Mouse (Mus musculus): Measurements from ENCODE around the gene Smco3. TPM values are rescaled to one million over a fixed set of nuclear protein-coding genes. Genes with fewer than 3 reads are reported as not detected.
"Not testable (repeated sequence)": the region's sequence is repeated elsewhere in the genome, so short reads cannot be mapped to it uniquely, and the experiment has no call there.

Gene Smco3
- polyA plus RNA-seq, 1 experiment: 0.14 TPM

- no peak for DNase-seq (ENCODE audit: low spot score)
Measured at GRCm38 (mm10) chr6:136805409-136805775, 29.9 kb downstream of the Smco3 start.

- no peak for DNase-seq (ENCODE audit: low spot score)
Measured at GRCm38 (mm10) chr6:136804705-136805408, 30.4 kb downstream of the Smco3 start.

- peak; percentile 93 for DNase-seq (ENCODE audit: low spot score)
Measured at GRCm38 (mm10) chr6:136803739-136804633, 31.3 kb downstream of the Smco3 start, which contains the start of gene Hist4h4. Gene Hist4h4, minus strand, starts transcription at chr6:136804415.

- DNase-seq (ENCODE audit: low spot score): no peak
Measured at GRCm38 (mm10) chr6:136803093-136803738, 32.0 kb downstream of the Smco3 start.

GRCm38 (mm10) chr6:136801274-136801673, 34.0 kb downstream of the Smco3 start:
- no peak for DNase-seq (ENCODE audit: low spot score)

- DNase-seq (ENCODE audit: low spot score): no peak
Measured at GRCm38 (mm10) chr6:136800710-136801109, 34.5 kb downstream of the Smco3 start.

- not testable (repeated sequence) for DNase-seq (ENCODE audit: low spot score)
Measured at GRCm38 (mm10) chr6:136797874-136798693, 37.2 kb downstream of the Smco3 start.

GRCm38 (mm10) chr6:136795850-136796249, 39.4 kb downstream of the Smco3 start:
- DNase-seq (ENCODE audit: low spot score): no peak

- no peak for DNase-seq (ENCODE audit: low spot score)
Measured at GRCm38 (mm10) chr6:136795110-136795509, 40.1 kb downstream of the Smco3 start.

GRCm38 (mm10) chr6:136793831-136794525, 41.3 kb downstream of the Smco3 start:
- no peak for DNase-seq (ENCODE audit: low spot score)

GRCm38 (mm10) chr6:136792884-136793758, 42.1 kb downstream of the Smco3 start:
- no peak for DNase-seq (ENCODE audit: low spot score)

- DNase-seq (ENCODE audit: low spot score): no peak
Measured at GRCm38 (mm10) chr6:136789391-136789971, 45.8 kb downstream of the Smco3 start.

GRCm38 (mm10) chr6:136782761-136783160, 52.5 kb downstream of the Smco3 start:
- DNase-seq (ENCODE audit: low spot score): no peak

- DNase-seq (ENCODE audit: low spot score): no peak
Measured at GRCm38 (mm10) chr6:136782146-136782545, 53.1 kb downstream of the Smco3 start.

- DNase-seq (ENCODE audit: low spot score): no peak
Measured at GRCm38 (mm10) chr6:136781377-136781986, 53.8 kb downstream of the Smco3 start, which contains the start of gene Gucy2c. Gene Gucy2c, minus strand, starts transcription at chr6:136781765.

All from urinary bladder, adult 2 months (tissue).